Mouse (Mus musculus): ENCODE data around the gene Serpinb6c.

DNA sequence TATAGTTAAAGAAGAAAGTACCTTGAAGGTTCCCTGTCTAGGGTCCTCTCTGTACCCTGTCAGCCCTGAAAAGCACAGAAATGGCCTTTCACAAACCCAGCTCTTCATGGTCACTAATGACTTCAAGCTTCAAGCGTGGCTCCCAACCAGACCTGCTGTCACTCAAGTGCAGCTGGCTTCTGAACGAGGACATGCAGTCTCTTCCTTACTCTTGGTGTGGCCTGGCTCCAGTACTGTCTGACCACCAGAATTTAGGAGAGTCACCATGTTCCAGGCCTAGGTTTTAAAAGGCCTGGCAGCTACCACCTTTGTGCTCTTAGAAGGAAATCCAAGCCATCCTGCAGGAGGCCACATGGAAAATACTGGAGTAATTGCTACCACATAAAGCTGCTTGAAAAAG is 24.8 kb upstream of the Serpinb6c start:
- TF ChIP-seq CHD2 (IDR thresholded peaks at IDR 0.05; ENCODE audit: low read depth, low read length) = no peak
- no peak for TF ChIP-seq MAFK (IDR thresholded peaks at IDR 0.05; ENCODE audit: insufficient read depth, low read depth, low read length)
- TF ChIP-seq ZC3H11A (IDR thresholded peaks at IDR 0.05; ENCODE audit: borderline replicate concordance, low read depth, low read length) = no peak
- TF ChIP-seq HCFC1 (IDR thresholded peaks at IDR 0.05; ENCODE audit: borderline replicate concordance, insufficient read depth, low read length) = no peak

Measured in ES-E14 (cell line).